Mouse (Mus musculus): ENCODE results near the gene Itpr2.

GRCm38 (mm10) chr6:146284921-146285565, 217.0 kb downstream of the Itpr2 start:
- no peak for TF ChIP-seq CTCF (IDR thresholded peaks at IDR 0.05; ENCODE audit: extremely low read depth, insufficient read length, insufficient replicate concordance, low read depth, low read length)
- TF ChIP-seq POLR2A (IDR thresholded peaks at IDR 0.05; ENCODE audit: low read depth, low read length): no peak
